Comparison of ENCODE assay signal across 9 mouse cellular contexts in the genomic region with DNA sequence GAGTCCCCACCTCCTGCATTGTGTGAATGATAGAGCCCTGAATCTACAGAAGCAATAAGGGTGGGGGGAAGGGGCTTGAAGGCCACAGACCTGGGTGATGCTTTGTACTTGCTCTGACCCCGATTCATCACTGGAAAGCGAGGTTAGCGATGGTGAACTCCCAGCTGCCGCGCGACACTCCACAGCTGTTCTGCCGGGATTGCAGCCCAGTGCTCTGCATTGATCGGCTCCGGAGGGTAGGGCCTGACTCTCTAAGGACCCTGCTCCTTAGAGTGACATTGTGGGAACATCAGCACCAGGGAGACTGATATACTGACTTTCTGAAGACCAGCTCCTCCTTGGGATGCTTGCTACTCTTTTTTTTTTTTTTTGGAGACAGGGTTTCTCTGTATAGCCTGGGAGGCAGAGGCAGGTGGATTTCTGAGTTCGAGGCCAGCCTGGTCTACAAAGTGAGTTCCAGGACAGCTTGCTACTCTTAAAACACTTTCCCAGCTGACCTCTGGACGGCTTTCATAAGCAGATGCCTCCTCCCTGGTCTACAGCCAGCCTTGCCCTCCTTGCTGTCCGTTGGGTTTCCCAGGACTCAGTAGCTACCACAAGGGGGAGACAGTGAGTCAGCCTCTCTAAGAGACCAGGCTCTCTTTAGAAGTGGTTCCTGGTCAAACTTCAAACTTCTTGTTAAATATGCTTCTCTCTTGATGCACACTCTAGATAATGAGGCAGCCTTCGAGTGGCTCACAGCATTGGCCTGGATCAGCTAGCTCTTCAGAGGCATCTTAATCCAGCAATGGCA. TPM values are rescaled to one million over a fixed set of nuclear protein-coding genes. Genes with fewer than 3 reads are reported as not detected.
A peak's percentile ranks its signal among the peaks of the same experiment; 100 is the strongest.
DNase-seq lines count a peak whose midpoint lies in the region; ATAC-seq and TF ChIP-seq lines count a peak whose summit lies in the region.
"Had no signal": no experiment of that assay in that cellular context is flagged by ENCODE, and none has a peak within 500 bp of the region (broad histone marks: within the 10 kb centered on the region; RNA-seq: fewer than 3 reads in every experiment).

No protein-coding gene starts in this region.

- H3K9me3 ChIP-seq in ES-Bruce4 (replicated peaks; ENCODE audit: control insufficient read depth, insufficient read depth, low read length, poor library complexity, severe bottlenecking): no peaks in the 10 kb centered on the region
- H3K9me3 ChIP-seq in kidney, embryonic 14.5 days (ENCODE audit: control insufficient read depth, low read length): no peaks in the 10 kb centered on the region
- H3K9me3 ChIP-seq in liver, embryonic 13.5 days (replicated peaks): no peaks in the 10 kb centered on the region
- H3K9me3 ChIP-seq: limb, embryonic 15.5 days had no signal

- no peaks in the 10 kb centered on the region for H3K27me3 ChIP-seq in ES-Bruce4 (ENCODE audit: control insufficient read depth, insufficient read depth, low read length, poor library complexity, severe bottlenecking)
- no peaks in the 10 kb centered on the region for H3K27me3 ChIP-seq in kidney, embryonic 14.5 days (ENCODE audit: control insufficient read depth, insufficient read depth, low read length)
- 0 out of 2 replicates have a peak, but pooled peaks cover 7% of the 10 kb centered on the region for H3K27me3 ChIP-seq in liver, embryonic 13.5 days
- H3K27me3 ChIP-seq: limb, embryonic 15.5 days had no signal

- H3K27ac ChIP-seq in ES-Bruce4 (ENCODE audit: insufficient read depth, low read length): no peak overlapping the region
- no peak overlapping the region for H3K27ac ChIP-seq in kidney, embryonic 14.5 days (ENCODE audit: low read depth, low read length)
- H3K27ac ChIP-seq in liver, embryonic 13.5 days: no peak overlapping the region
- H3K27ac ChIP-seq: limb, embryonic 15.5 days had no signal

- no peak for TF ChIP-seq EP300 in ES-Bruce4 (IDR thresholded peaks at IDR 0.05; ENCODE audit: insufficient read depth, low read depth, low read length)

- TF ChIP-seq CTCF in ES-Bruce4 (IDR thresholded peaks at IDR 0.05; ENCODE audit: low read depth, low read length): peak; percentile 67

- TF ChIP-seq POLR2A in ES-Bruce4 (IDR thresholded peaks at IDR 0.05; ENCODE audit: insufficient read depth, low read length): no peak

- peak; percentile 62 to 63 for DNase-seq in B cell, adult 2 months
- DNase-seq in c-Kit-positive CD71-negative TER-119-negative erythroid progenitor cells, embryonic 14.5 days (ENCODE audit: low read depth): peak; percentile 84
- peak; percentile 29 for DNase-seq in liver, embryonic 13.5 days
- peak; percentile 44 for DNase-seq in right cerebral cortex, adult 18-20 months
- DNase-seq in yolk sac, embryonic 10.5 days (ENCODE audit: low spot score): peak; percentile 59

- ATAC-seq in frontal cortex, adult (ENCODE audit: low TSS enrichment): peak; percentile 70; the same call in 1 of the 2 replicates
- ATAC-seq in kidney, embryonic 14.5 days (ENCODE audit: low FRiP score, low TSS enrichment): 0 out of 2 replicates have a peak, but pooled peaks have one; percentile 47
- ATAC-seq in liver, embryonic 13.5 days (ENCODE audit: low read depth): no peak

- no peaks in the 10 kb centered on the region for H3K4me1 ChIP-seq in ES-Bruce4 (ENCODE audit: control insufficient read depth, insufficient read depth, low read length)
- H3K4me1 ChIP-seq in kidney, embryonic 14.5 days (ENCODE audit: control insufficient read depth, insufficient read depth, low read length): no peaks in the 10 kb centered on the region
- no peaks in the 10 kb centered on the region for H3K4me1 ChIP-seq in liver, embryonic 13.5 days (replicated peaks)
- H3K4me1 ChIP-seq: limb, embryonic 15.5 days had no signal

- H3K4me2 ChIP-seq in kidney, embryonic 14.5 days (replicated peaks; ENCODE audit: low read depth, low read length): no peak overlapping the region
- no peak overlapping the region for H3K4me2 ChIP-seq in liver, embryonic 13.5 days
- H3K4me2 ChIP-seq: limb, embryonic 15.5 days had no signal

- no peak overlapping the region for H3K4me3 ChIP-seq in ES-Bruce4 (ENCODE audit: low read depth, low read length)
- no peak overlapping the region for H3K4me3 ChIP-seq in kidney, embryonic 14.5 days (ENCODE audit: low read length)
- H3K4me3 ChIP-seq in liver, embryonic 13.5 days (replicated peaks): no peak overlapping the region
- H3K4me3 ChIP-seq: limb, embryonic 15.5 days had no signal

- 47% methylated on average over 13 of the region's 13 CpGs for WGBS in kidney, embryonic 14.5 days
- WGBS in liver, embryonic 13.5 days (ENCODE audit: insufficient replicate concordance): 46% methylated on average over 13 of the region's 13 CpGs

- no peak overlapping the region for H3K9ac ChIP-seq in ES-Bruce4 (ENCODE audit: low read depth, poor library complexity, severe bottlenecking)
- H3K9ac ChIP-seq in kidney, embryonic 14.5 days (ENCODE audit: low read depth, low read length): no peak overlapping the region
- H3K9ac ChIP-seq in liver, embryonic 13.5 days: no peak overlapping the region
- H3K9ac ChIP-seq: limb, embryonic 15.5 days had no signal

- H3K36me3 ChIP-seq in ES-Bruce4 (ENCODE audit: control insufficient read depth, insufficient read depth, low read length, poor library complexity, severe bottlenecking): no peaks in the 10 kb centered on the region
- H3K36me3 ChIP-seq in kidney, embryonic 14.5 days (ENCODE audit: control insufficient read depth, insufficient read depth, low read length): no peaks in the 10 kb centered on the region
- no peaks in the 10 kb centered on the region for H3K36me3 ChIP-seq in liver, embryonic 13.5 days
- H3K36me3 ChIP-seq: limb, embryonic 15.5 days had no signal

RNA-seq across cellular contexts. Expression of gene Slc22a3, which starts 27.0 kb away (rescaled TPM):
- polyA plus RNA-seq in ES-Bruce4 (2011; ENCODE audit: insufficient read depth, insufficient read length, low read depth, missing spikeins): 0.38 and 0.63 TPM in 2 replicates
- polyA plus RNA-seq in kidney, embryonic 14.5 days (2014; fragmentation: Nextera tagmentation; extraction: Ambion mirVana): 0.41 and 0.53 TPM in 2 replicates
- 1.5 and 1.8 TPM in 2 replicates for polyA plus RNA-seq in liver, embryonic 13.5 days (2015; fragmentation: Nextera tagmentation; extraction: Ambion mirVana)

RNA-seq across cellular contexts. Expression of gene Slc22a2, which starts 49.4 kb away (rescaled TPM):
- not detected in 2 replicates for polyA plus RNA-seq in ES-Bruce4 (2011; ENCODE audit: insufficient read depth, insufficient read length, low read depth, missing spikeins)
- polyA plus RNA-seq in kidney, embryonic 14.5 days (2014; fragmentation: Nextera tagmentation; extraction: Ambion mirVana): 0.23 and 1.8 TPM in 2 replicates
- not detected in 2 replicates for polyA plus RNA-seq in liver, embryonic 13.5 days (2015; fragmentation: Nextera tagmentation; extraction: Ambion mirVana)
- polyA plus RNA-seq: limb, embryonic 15.5 days had no signal

Comparison
In these comparisons a context has a peak if more than half of its experiments do, and no peak if none do; other contexts are left out.
1. DNase-seq: peak in every context shown above with its lines; median percentile 84 in c-Kit-positive CD71-negative TER-119-negative erythroid progenitor cells, embryonic 14.5 days; 62 in B cell, adult 2 months; 59 in yolk sac, embryonic 10.5 days; 44 in right cerebral cortex, adult 18-20 months; 29 in liver, embryonic 13.5 days.